Mouse (Mus musculus) cortical plate, adult 2 months (tissue): ENCODE results near the gene Abca15.

Source experiments
- CTCF ChIP-seq: fragments of 200-500 bp; IDR thresholded peaks from 2 replicates; pipeline ENCODE4 v1.5.1; 2011; ENCODE audit warnings: mild to moderate bottlenecking, control low read depth, low read length; ENCODE audit not compliant: insufficient read depth; ENCODE audit errors: extremely low read depth
- POLR2A ChIP-seq: fragments of 200-500 bp; IDR thresholded peaks from 2 replicates; pipeline ENCODE4 v1.6.1; 2011; ENCODE audit warnings: mild to moderate bottlenecking, low read length, control low read depth; ENCODE audit not compliant: insufficient read depth; ENCODE audit errors: extremely low read depth

GRCm38 (mm10) chr7:120322963-120323362 lies 5.5 kb upstream of the Abca15 start:
- TF ChIP-seq CTCF (no peak), POLR2A (no peak)
